Mouse (Mus musculus) stomach, postnatal 0 days (tissue): ENCODE data around the gene Plxna3. TPM values are rescaled to one million over a fixed set of nuclear protein-coding genes. Genes with fewer than 3 reads are reported as not detected.
A peak's percentile ranks its signal among the peaks of the same experiment; 100 is the strongest.
"Not testable (repeated sequence)": the region's sequence is repeated elsewhere in the genome, so short reads cannot be mapped to it uniquely, and the experiment has no call there.

Experiments used
- ATAC-seq: fragments of 200-750 bp; cut with Nextera tagmentation; 2 replicates; pipeline ENCODE4 v1.8.0; 2017; ENCODE audit not compliant: low FRiP score, low TSS enrichment
- DNase-seq: peaks from one replicate; pipeline ENCODE4 v3.0.0-alpha.2; 2016; ENCODE audit warnings: low spot score
- H3K27ac ChIP-seq: fragments of 300-500 bp; sonication (generic); replicated peaks from 2 replicates; pipeline ENCODE4 v1.5.1; 2014; ENCODE audit warnings: mild to moderate bottlenecking, control low read depth
- H3K27me3 ChIP-seq: fragments of 300-500 bp; sonication (generic); 2 replicates; pipeline ENCODE4 v1.6.1; 2014; ENCODE audit warnings: low read length; ENCODE audit not compliant: control insufficient read depth, insufficient read depth
- H3K36me3 ChIP-seq: fragments of 300-500 bp; sonication (generic); 2 replicates; pipeline ENCODE4 v1.6.1; 2014; ENCODE audit warnings: low read length, mixed read lengths; ENCODE audit not compliant: control insufficient read depth, insufficient read depth
- H3K4me1 ChIP-seq: fragments of 300-500 bp; sonication (generic); replicated peaks from 2 replicates; pipeline ENCODE4 v1.6.1; 2014; ENCODE audit warnings: antibody characterized with exemption; ENCODE audit not compliant: control insufficient read depth, insufficient read depth
- H3K4me2 ChIP-seq: fragments of 300-500 bp; sonication (generic); replicated peaks from 2 replicates; pipeline ENCODE4 v1.6.1; 2014; ENCODE audit warnings: low read depth, mild to moderate bottlenecking, control low read depth, moderate library complexity
- H3K4me3 ChIP-seq: fragments of 300-500 bp; sonication (generic); 2 replicates; pipeline ENCODE4 v1.5.1; 2014; ENCODE audit warnings: low read depth, low read length, control low read depth
- H3K9ac ChIP-seq: fragments of 300-500 bp; sonication (generic); 2 replicates; pipeline ENCODE4 v1.6.1; 2014; ENCODE audit warnings: mild to moderate bottlenecking, low read length, control low read depth, mixed read lengths
- H3K9me3 ChIP-seq: fragments of 300-500 bp; sonication (generic); 2 replicates; pipeline ENCODE4 v1.6.1; 2016; ENCODE audit warnings: low read length; ENCODE audit not compliant: control insufficient read depth
- CTCF ChIP-seq: IDR thresholded peaks from 2 replicates; pipeline ENCODE4 v1.5.1; 2016; ENCODE audit warnings: antibody characterized with exemption, low read depth, mild to moderate bottlenecking, moderate library complexity
- EP300 ChIP-seq: optimal IDR thresholded peaks from 2 replicates; pipeline ENCODE3; 2016; ENCODE audit warnings: antibody characterized with exemption
- WGBS: fragments of 180-500 bp; shearing (Covaris S2); extraction: QIAGEN DNeasy Blood & Tissue Kit; methylation state at CpG from one replicate; pipeline ENCODE4 v1.1.7; 2014; 5-methylcytosine and 5-hydroxymethylcytosine counted together
- polyA plus RNA-seq: library from polyadenylated mRNA; unstranded; fragments of >200 nt; fragmentation: Nextera tagmentation; extraction: Ambion mirVana; gene quantifications from 2 replicates; pipeline ENCODE4 v1.2.1, GENCODE M21; 2015

Plxna3 gene
- polyA plus RNA-seq, 1 experiment from 2014 or later: 2.9 TPM

- H3K27me3 ChIP-seq: no peaks in the 10 kb centered on the region
- H3K9me3 ChIP-seq: no peaks in the 10 kb centered on the region
- H3K27ac ChIP-seq: peak within 1 kb of the TSS; percentile 79
- no peak; the same call in 1 of the 2 replicates for TF ChIP-seq CTCF
- TF ChIP-seq EP300: no peak
- 18% methylated on average over 56 of the region's 59 CpGs for WGBS
- peak; percentile 98 for ATAC-seq
- peak; percentile 91 for DNase-seq
- H3K4me1 ChIP-seq: no peaks in the 10 kb centered on the region
- H3K36me3 ChIP-seq: no peaks in the 10 kb centered on the region
- H3K4me3 ChIP-seq: peak within 1 kb of the TSS; percentile 54
- peak within 1 kb of the TSS; percentile 74 for H3K9ac ChIP-seq
- peak within 1 kb of the TSS; percentile 69 for H3K4me2 ChIP-seq
Measured at GRCm38 (mm10) chrX:74312540-74313464, 16.1 kb upstream of the Plxna3 start, which contains the start of gene Fam50a. TSS of gene Fam50a (plus strand) at chrX:74313033.

- ATAC-seq (peak; percentile 4; the same call in 1 of the 2 replicates), DNase-seq (no peak)
- 19% methylated on average over 10 of the region's 10 CpGs for WGBS
- TF ChIP-seq CTCF (no peak), EP300 (no peak)
- Histone ChIP-seq H3K4me3 (peak overlapping the region; percentile 41), H3K4me1 (no peaks in the 10 kb centered on the region), H3K36me3 (no peaks in the 10 kb centered on the region), H3K9me3 (no peaks in the 10 kb centered on the region), H3K9ac (peak overlapping the region; percentile 66), H3K4me2 (peak overlapping the region; percentile 56), H3K27ac (no peak overlapping the region), H3K27me3 (no peaks in the 10 kb centered on the region)
Measured at GRCm38 (mm10) chrX:74329215-74329671, 377 bp downstream of the Plxna3 start.

GRCm38 (mm10) chrX:74330166-74330930, 1.5 kb downstream of the Plxna3 start:
- ATAC-seq (no peak), DNase-seq (no peak)
- WGBS: 29% methylated on average over 2 of the region's 2 CpGs
- Histone ChIP-seq H3K4me1 (no peaks in the 10 kb centered on the region), H3K27me3 (no peaks in the 10 kb centered on the region), H3K9ac (no peak overlapping the region), H3K4me3 (no peak overlapping the region), H3K4me2 (peak overlapping the region; percentile 56; the same call in 1 of the 2 replicates), H3K9me3 (no peaks in the 10 kb centered on the region), H3K36me3 (no peaks in the 10 kb centered on the region), H3K27ac (no peak overlapping the region; the same call in 1 of the 2 replicates)
- TF ChIP-seq EP300 (no peak), CTCF (no peak)

- ATAC-seq: peak; percentile 29; the same call in 1 of the 2 replicates
- H3K4me3 ChIP-seq: peak overlapping the region; percentile 39
- peak overlapping the region; percentile 64 for H3K4me2 ChIP-seq
- H3K9ac ChIP-seq: peak overlapping the region; percentile 54
- WGBS: 20% methylated on average over 13 of the region's 13 CpGs
- DNase-seq: no peak
- H3K4me1 ChIP-seq: no peaks in the 10 kb centered on the region
- TF ChIP-seq EP300 (no peak), CTCF (no peak)
- no peaks in the 10 kb centered on the region for H3K27me3 ChIP-seq
- peak overlapping the region; percentile 30; the same call in 1 of the 2 replicates for H3K27ac ChIP-seq
- no peaks in the 10 kb centered on the region for H3K36me3 ChIP-seq
- no peaks in the 10 kb centered on the region for H3K9me3 ChIP-seq
Measured at GRCm38 (mm10) chrX:74352645-74353466, 24.0 kb downstream of the Plxna3 start.

GRCm38 (mm10) chrX:74353467-74353770, 24.6 kb downstream of the Plxna3 start, which contains the start of gene Lage3:
TSS of gene Lage3 (minus strand) at chrX:74353618.
- ATAC-seq (peak; percentile 83; the same call in 1 of the 2 replicates), DNase-seq (peak; percentile 78)
- 15% methylated on average over 10 of the region's 22 CpGs for WGBS
- TF ChIP-seq CTCF (no peak), EP300 (no peak)
- Histone ChIP-seq H3K4me3 (peak within 1 kb of the TSS; percentile 39), H3K4me1 (no peaks in the 10 kb centered on the region), H3K4me2 (peak within 1 kb of the TSS; percentile 64), H3K27me3 (no peaks in the 10 kb centered on the region), H3K9me3 (no peaks in the 10 kb centered on the region), H3K9ac (peak within 1 kb of the TSS; percentile 54), H3K27ac (peak within 1 kb of the TSS; percentile 30; the same call in 1 of the 2 replicates), H3K36me3 (no peaks in the 10 kb centered on the region)

GRCm38 (mm10) chrX:74357069-74357468, 28.2 kb downstream of the Plxna3 start:
- not testable (repeated sequence) for H3K4me3 ChIP-seq, H3K4me1 ChIP-seq, ATAC-seq, DNase-seq, H3K27me3 ChIP-seq, H3K9me3 ChIP-seq, H3K36me3 ChIP-seq, H3K9ac ChIP-seq, H3K27ac ChIP-seq, H3K4me2 ChIP-seq
- 70% methylated on average over 2 of the region's 3 CpGs for WGBS
